Mouse (Mus musculus): ENCODE measurements around the gene Mybpc2. TPM values are rescaled to one million over a fixed set of nuclear protein-coding genes. Genes with fewer than 3 reads are reported as not detected.

Mybpc2 gene
- total and polyA plus RNA-seq, 3 experiments = 2.0 to 8.3 (median 5.0) TPM

DNA sequence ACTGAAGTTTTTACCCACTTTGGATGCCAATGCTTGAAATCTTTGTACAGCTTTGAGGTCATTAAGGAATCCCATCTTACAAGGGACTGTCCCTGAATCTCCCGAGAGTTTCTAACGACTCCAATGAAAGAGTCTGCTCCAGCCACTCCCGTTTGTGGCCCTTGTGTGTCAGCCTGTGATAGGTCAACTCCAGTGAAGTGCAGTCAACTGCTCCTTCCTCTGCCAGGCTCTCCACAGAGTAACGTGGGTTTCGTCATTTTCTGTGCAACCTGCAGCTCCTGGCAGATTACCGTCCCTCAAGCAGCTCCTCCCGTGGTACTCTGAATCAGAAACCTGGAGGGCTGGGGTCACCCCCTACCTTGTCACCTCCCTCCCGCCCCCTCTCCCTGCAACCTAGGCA, 38.8 kb upstream of the Mybpc2 start:
- no peak overlapping the region for H3K27ac ChIP-seq (ENCODE audit: insufficient read depth, low read depth)
- no peak for DNase-seq (ENCODE audit: extremely low read depth)
- in situ Hi-C loops (cut with MboI; ENCODE audit: low pct_ligation_motif_present, low pct_unique_long_range_greater_than_20kb, low sequenced_read_pairs) = no loop called here
- H3K9ac ChIP-seq (ENCODE audit: insufficient read depth, low read depth) = no peak overlapping the region
- no peak overlapping the region for H3K4me3 ChIP-seq (replicated peaks in 1 of 3; ENCODE audit: low read depth in 2 of 3, low read length in 2 of 3, poor library complexity in 1 of 3)
- H3K79me2 ChIP-seq (replicated peaks; ENCODE audit: control insufficient read depth, extremely low read depth, insufficient read depth, poor library complexity, severe bottlenecking) = no peaks in the 10 kb centered on the region
- no peaks in the 10 kb centered on the region for H3K27me3 ChIP-seq (replicated peaks)
- no peak for TF ChIP-seq MAFK (IDR thresholded peaks at IDR 0.05; ENCODE audit: insufficient replicate concordance, low read length)
- no peak for TF ChIP-seq USF2 (conservative IDR thresholded peaks at IDR 0.05; ENCODE audit: low read depth, low read length)
- no peak for TF ChIP-seq USF1 (IDR thresholded peaks at IDR 0.05; ENCODE audit: low read depth, low read length)
- TF ChIP-seq MAX (IDR thresholded peaks at IDR 0.05; ENCODE audit: low read length) = no peak
- no peak for TF ChIP-seq NRF1 (IDR thresholded peaks at IDR 0.05; ENCODE audit: low read depth, low read length)
- no peak for TF ChIP-seq ETS1 (conservative IDR thresholded peaks at IDR 0.05; ENCODE audit: low read depth, low read length)
- TF ChIP-seq E2F4 (IDR thresholded peaks at IDR 0.05; ENCODE audit: insufficient replicate concordance, low read depth, low read length) = no peak
- no peak for TF ChIP-seq SMC3 (IDR thresholded peaks at IDR 0.05; ENCODE audit: low read depth, low read length)
- no peak for TF ChIP-seq ZNF384 (IDR thresholded peaks at IDR 0.05; ENCODE audit: low read depth, low read length)
- no peak for TF ChIP-seq NELFE (IDR thresholded peaks at IDR 0.05; ENCODE audit: low read depth, low read length)
- no peak for TF ChIP-seq TBP (conservative IDR thresholded peaks at IDR 0.05; ENCODE audit: low read depth, low read length)
- TF ChIP-seq KAT2A (IDR thresholded peaks at IDR 0.05; ENCODE audit: insufficient replicate concordance, low read length) = no peak
- TF ChIP-seq ZC3H11A (IDR thresholded peaks at IDR 0.05; ENCODE audit: low read depth, low read length) = no peak
- TF ChIP-seq IRF4 (IDR thresholded peaks at IDR 0.05; ENCODE audit: low read depth, low read length) = no peak
- no peak for TF ChIP-seq ZKSCAN1 (IDR thresholded peaks at IDR 0.05; ENCODE audit: borderline replicate concordance, low read depth, low read length)
- H3K36me3 ChIP-seq (replicated peaks in 1 of 2; ENCODE audit: control insufficient read depth in 1 of 2, insufficient read depth in 1 of 2, low read length in 1 of 2) = no peaks in the 10 kb centered on the region
- peaks cover 3 to 25% of the 10 kb centered on the region in 2 experiments; a peak in 3 of 4 replicates for H3K4me1 ChIP-seq (ENCODE audit: control insufficient read depth in 1 of 2, insufficient read depth in 2 of 2)
- dilution Hi-C loops (cut with MboI; ENCODE audit: extremely low pct_ligation_motif_present, extremely low pct_unique_long_range_greater_than_20kb, low sequenced_read_pairs) = no loop called here
- no peaks in the 10 kb centered on the region for H3K9me3 ChIP-seq (replicated peaks; ENCODE audit: low read length)
- H3K4me2 ChIP-seq (ENCODE audit: insufficient read depth, low read depth, poor library complexity, severe bottlenecking) = no peak overlapping the region

DNA sequence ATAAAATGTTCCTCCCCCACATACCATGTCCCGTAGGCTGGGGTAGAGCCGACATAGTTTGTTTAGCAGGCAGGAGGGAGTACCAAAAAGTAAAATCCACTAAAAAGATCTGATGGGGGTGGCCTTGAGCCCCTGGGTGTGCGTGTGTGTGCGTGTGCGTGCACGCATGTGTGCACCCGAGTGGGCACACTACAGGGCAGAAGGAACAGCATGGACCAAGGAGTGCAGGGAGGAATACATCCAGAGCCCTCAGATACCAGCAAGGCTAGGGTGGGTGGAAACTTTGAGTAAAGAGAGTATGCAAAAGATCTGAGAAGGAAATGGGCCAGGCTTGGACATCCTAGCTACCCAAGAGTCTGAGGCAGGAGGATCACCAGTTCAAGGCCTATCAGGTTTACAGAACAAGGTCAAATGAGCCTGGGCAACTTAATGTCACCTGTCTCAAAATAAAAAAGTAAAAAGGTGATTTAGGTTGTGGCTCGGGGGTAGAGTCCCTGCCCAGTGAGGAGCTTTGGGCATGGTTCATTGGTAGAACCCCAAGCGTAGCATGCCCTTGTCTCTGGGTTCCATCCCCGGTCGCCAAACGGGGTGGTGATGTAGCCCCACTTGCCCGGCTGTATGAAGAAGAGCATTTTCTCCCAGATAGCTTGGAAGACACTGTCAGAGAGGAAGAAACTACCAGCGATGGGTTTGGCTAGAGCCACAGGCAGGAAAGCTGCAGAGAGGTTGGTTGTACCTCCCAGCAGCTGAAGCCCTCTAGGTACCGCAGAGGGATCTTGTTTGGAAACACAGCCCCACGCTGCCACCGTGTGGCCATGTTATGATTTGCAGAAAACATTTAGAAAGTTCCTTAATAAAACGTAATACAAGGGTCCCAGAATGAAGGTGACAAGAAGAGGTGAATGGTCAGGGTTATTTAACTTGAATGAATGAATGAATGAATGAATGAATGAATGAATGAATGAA, 36.3 kb upstream of the Mybpc2 start:
- no peak overlapping the region for H3K27ac ChIP-seq (ENCODE audit: insufficient read depth, low read depth)
- H3K9me3 ChIP-seq (replicated peaks; ENCODE audit: low read length) = no peaks in the 10 kb centered on the region
- TF ChIP-seq CHD2 (IDR thresholded peaks at IDR 0.05; ENCODE audit: low read length) (no peak), NELFE (IDR thresholded peaks at IDR 0.05; ENCODE audit: low read depth, low read length) (no peak), JUND (conservative IDR thresholded peaks at IDR 0.05; ENCODE audit: low read depth, low read length) (no peak), E2F4 (IDR thresholded peaks at IDR 0.05; ENCODE audit: insufficient replicate concordance, low read depth, low read length) (no peak), ZC3H11A (IDR thresholded peaks at IDR 0.05; ENCODE audit: low read depth, low read length) (peak; percentile 59), NRF1 (IDR thresholded peaks at IDR 0.05; ENCODE audit: low read depth, low read length) (no peak), TCF12 (IDR thresholded peaks at IDR 0.05; ENCODE audit: low read depth, low read length) (no peak), KAT2A (IDR thresholded peaks at IDR 0.05; ENCODE audit: insufficient replicate concordance, low read length) (no peak), MXI1 (IDR thresholded peaks at IDR 0.05; ENCODE audit: low read depth, low read length) (no peak), ELF1 (IDR thresholded peaks at IDR 0.05; ENCODE audit: low read depth, low read length) (no peak), SMC3 (IDR thresholded peaks at IDR 0.05; ENCODE audit: low read depth, low read length) (peak; percentile 92), POLR2A (IDR thresholded peaks at IDR 0.05; ENCODE audit: low read depth, low read length) (no peak), BHLHE40 (IDR thresholded peaks at IDR 0.05; ENCODE audit: low read depth, low read length) (no peak), CTCF (conservative IDR thresholded peaks at IDR 0.05 in 1 of 2, IDR thresholded peaks at IDR 0.05 in 1 of 2; ENCODE audit: low read depth in 2 of 2, low read length in 2 of 2) (peak; percentile 44 to 92), IRF4 (IDR thresholded peaks at IDR 0.05; ENCODE audit: low read depth, low read length) (peak; percentile 14; the same call in 1 of the 2 replicates), RAD21 (IDR thresholded peaks at IDR 0.05; ENCODE audit: low read depth, low read length) (peak; percentile 90), SIN3A (IDR thresholded peaks at IDR 0.05; ENCODE audit: low read length) (no peak), USF1 (IDR thresholded peaks at IDR 0.05; ENCODE audit: low read depth, low read length) (no peak), GABPA (IDR thresholded peaks at IDR 0.05; ENCODE audit: insufficient replicate concordance, low read depth, low read length) (no peak)
- DNase-seq (ENCODE audit: extremely low read depth) = peak; percentile 86
- H3K27me3 ChIP-seq (replicated peaks) = no peaks in the 10 kb centered on the region
- H3K4me3 ChIP-seq (replicated peaks in 1 of 3; ENCODE audit: low read depth in 2 of 3, low read length in 2 of 3, poor library complexity in 1 of 3) = no peak overlapping the region
- dilution Hi-C loops (cut with MboI; ENCODE audit: extremely low pct_ligation_motif_present, extremely low pct_unique_long_range_greater_than_20kb, low sequenced_read_pairs) (no loop called here), in situ Hi-C loops (cut with MboI; ENCODE audit: low pct_ligation_motif_present, low pct_unique_long_range_greater_than_20kb, low sequenced_read_pairs) (no loop called here)
- H3K4me1 ChIP-seq (ENCODE audit: control insufficient read depth in 1 of 2, insufficient read depth in 2 of 2) = peaks cover 6 to 37% of the 10 kb centered on the region in 2 experiments; a peak in 3 of 4 replicates
- H3K4me2 ChIP-seq (ENCODE audit: insufficient read depth, low read depth, poor library complexity, severe bottlenecking) = no peak overlapping the region
- H3K36me3 ChIP-seq (replicated peaks in 1 of 2; ENCODE audit: control insufficient read depth in 1 of 2, insufficient read depth in 1 of 2, low read length in 1 of 2) = no peaks in the 10 kb centered on the region
- H3K79me2 ChIP-seq (replicated peaks; ENCODE audit: control insufficient read depth, extremely low read depth, insufficient read depth, poor library complexity, severe bottlenecking) = no peaks in the 10 kb centered on the region
- H3K9ac ChIP-seq (ENCODE audit: insufficient read depth, low read depth) = no peak overlapping the region
